Mouse (Mus musculus) right cerebral cortex, postnatal 4 days (tissue): ENCODE measurements around the gene Skap2.

ENCODE experiments used
- DNase-seq: peaks from one replicate; pipeline ENCODE4 v3.0.0-alpha.2; 2022

Skap2 gene

GRCm38 (mm10) chr6:52004995-52005394 lies 7.4 kb downstream of the Skap2 start:
- DNase-seq = no peak

GRCm38 (mm10) chr6:52002676-52003075 lies 9.7 kb downstream of the Skap2 start:
- no peak for DNase-seq

GRCm38 (mm10) chr6:51999157-51999478 lies 13.2 kb downstream of the Skap2 start:
- no peak for DNase-seq

GRCm38 (mm10) chr6:51998409-51999156 lies 13.8 kb downstream of the Skap2 start:
- no peak for DNase-seq

- no peak for DNase-seq
Observed at GRCm38 (mm10) chr6:51987999-51988398, 24.4 kb downstream of the Skap2 start.

- DNase-seq = no peak
Observed at GRCm38 (mm10) chr6:51977638-51978037, 34.7 kb downstream of the Skap2 start.

- no peak for DNase-seq
Observed at GRCm38 (mm10) chr6:51975751-51976150, 36.6 kb downstream of the Skap2 start.

- no peak for DNase-seq
Observed at GRCm38 (mm10) chr6:51958992-51959391, 53.4 kb downstream of the Skap2 start.

- DNase-seq = no peak
Observed at GRCm38 (mm10) chr6:51956048-51956792, 56.1 kb downstream of the Skap2 start.

- no peak for DNase-seq
Observed at GRCm38 (mm10) chr6:51947661-51948060, 64.7 kb downstream of the Skap2 start.

- DNase-seq = no peak
Observed at GRCm38 (mm10) chr6:51944916-51945315, 67.4 kb downstream of the Skap2 start.

- DNase-seq = no peak
Observed at GRCm38 (mm10) chr6:51933998-51934397, 78.4 kb downstream of the Skap2 start.

GRCm38 (mm10) chr6:51933034-51933611 lies 79.2 kb downstream of the Skap2 start:
- no peak for DNase-seq

- DNase-seq = no peak
Observed at GRCm38 (mm10) chr6:51927101-51927500, 85.2 kb downstream of the Skap2 start.

GRCm38 (mm10) chr6:51921831-51922230 lies 90.5 kb downstream of the Skap2 start:
- DNase-seq = no peak

- no peak for DNase-seq
Observed at GRCm38 (mm10) chr6:51908495-51908894, 103.9 kb downstream of the Skap2 start.

- no peak for DNase-seq
Observed at GRCm38 (mm10) chr6:51905659-51906058, 106.7 kb downstream of the Skap2 start.

- DNase-seq = no peak
Observed at GRCm38 (mm10) chr6:51901544-51901943, 110.8 kb downstream of the Skap2 start.

- no peak for DNase-seq
Observed at GRCm38 (mm10) chr6:51898318-51898994, 113.9 kb downstream of the Skap2 start.

- DNase-seq = no peak
Observed at GRCm38 (mm10) chr6:51895753-51896152, 116.6 kb downstream of the Skap2 start.

GRCm38 (mm10) chr6:51894717-51895116 lies 117.6 kb downstream of the Skap2 start:
- no peak for DNase-seq

- no peak for DNase-seq
Observed at GRCm38 (mm10) chr6:51890356-51890755, 122.0 kb downstream of the Skap2 start.

- no peak for DNase-seq
Observed at GRCm38 (mm10) chr6:51889824-51890223, 122.5 kb downstream of the Skap2 start.
